Mouse (Mus musculus) layer of hippocampus, postnatal 14 days (tissue): ENCODE data around the gene Ndufaf1. TPM values are rescaled to one million over a fixed set of nuclear protein-coding genes. Genes with fewer than 3 reads are reported as not detected.

Source experiments
- DNase-seq, 2 experiments: peaks; one replicate each; pipeline ENCODE4 v3.0.0; 2021 to 2022; ENCODE audit warnings: low spot score in 2 of 2, mixed read lengths in 1 of 2
- total RNA-seq, 2 experiments: library from RNA; stranded (reverse); gene quantifications; 2 replicates each; pipeline ENCODE4 v1.2.3; 2021

Ndufaf1 gene
- total RNA-seq, 2 experiments from 2014 or later: 29.2 to 30.3 TPM

- peak; percentile 83 to 96 for DNase-seq
Observed at GRCm38 (mm10) chr2:119618199-119618982, 44.2 kb downstream of the Ndufaf1 start, which contains the start of the genes Nusap1 and Oip5. TSS of gene Nusap1 (plus strand) at chr2:119618298. TSS of gene Oip5 (minus strand) at chr2:119618469.

- no peak for DNase-seq
Observed at GRCm38 (mm10) chr2:119617841-119618198, 44.8 kb downstream of the Ndufaf1 start.

GRCm38 (mm10) chr2:119607023-119607422 lies 55.6 kb downstream of the Ndufaf1 start:
- DNase-seq: no peak

Other genes starting within 250 kb of the Ndufaf1 start
- 10 to 100 TPM; 16.9 to 17.0 TPM for gene Ino80, start 185.1 kb downstream of the Ndufaf1 start, total RNA-seq
- 1 to 10 TPM in 1 of 2 experiments, under 1 TPM in 1; 0.62 to 1.1 TPM for gene Exd1, start 115.2 kb downstream of the Ndufaf1 start, total RNA-seq
- gene Chp1, start 115.1 kb downstream of the Ndufaf1 start, total RNA-seq: 100 to 1,000 TPM; 151 TPM
- gene Nusap1, start 44.5 kb downstream of the Ndufaf1 start, total RNA-seq: 1 to 10 TPM; 1.1 to 1.8 TPM
- 1 to 10 TPM; 1.5 to 1.6 TPM for gene Oip5, start 44.4 kb downstream of the Ndufaf1 start, total RNA-seq
- gene Rtf1, start 12.2 kb upstream of the Ndufaf1 start, total RNA-seq: 10 to 100 TPM; 58.0 to 59.9 TPM
- gene Itpka, start 79.5 kb upstream of the Ndufaf1 start, total RNA-seq: 100 to 1,000 TPM; 186 to 204 TPM
- 10 to 100 TPM in 1 of 2 experiments, 1 to 10 TPM in 1; 6.0 to 10.5 TPM for gene Ltk, start 97.6 kb upstream of the Ndufaf1 start, total RNA-seq
- gene Rpap1, start 124.7 kb upstream of the Ndufaf1 start, total RNA-seq: 10 to 100 TPM; 18.3 to 18.7 TPM
- 10 to 100 TPM; 61.3 to 62.1 TPM for gene Tyro3, start 134.9 kb upstream of the Ndufaf1 start, total RNA-seq
- gene Mga, start 234.4 kb upstream of the Ndufaf1 start, total RNA-seq: 10 to 100 TPM; 61.0 to 61.7 TPM